Mouse (Mus musculus): ENCODE data around the gene Pdlim1. TPM values are rescaled to one million over a fixed set of nuclear protein-coding genes. Genes with fewer than 3 reads are reported as not detected.

Gene Pdlim1
- polyA plus RNA-seq (2016; fragmentation: Nextera tagmentation; extraction: Ambion mirVana): 49.0 and 55.3 TPM in 2 replicates

DNA sequence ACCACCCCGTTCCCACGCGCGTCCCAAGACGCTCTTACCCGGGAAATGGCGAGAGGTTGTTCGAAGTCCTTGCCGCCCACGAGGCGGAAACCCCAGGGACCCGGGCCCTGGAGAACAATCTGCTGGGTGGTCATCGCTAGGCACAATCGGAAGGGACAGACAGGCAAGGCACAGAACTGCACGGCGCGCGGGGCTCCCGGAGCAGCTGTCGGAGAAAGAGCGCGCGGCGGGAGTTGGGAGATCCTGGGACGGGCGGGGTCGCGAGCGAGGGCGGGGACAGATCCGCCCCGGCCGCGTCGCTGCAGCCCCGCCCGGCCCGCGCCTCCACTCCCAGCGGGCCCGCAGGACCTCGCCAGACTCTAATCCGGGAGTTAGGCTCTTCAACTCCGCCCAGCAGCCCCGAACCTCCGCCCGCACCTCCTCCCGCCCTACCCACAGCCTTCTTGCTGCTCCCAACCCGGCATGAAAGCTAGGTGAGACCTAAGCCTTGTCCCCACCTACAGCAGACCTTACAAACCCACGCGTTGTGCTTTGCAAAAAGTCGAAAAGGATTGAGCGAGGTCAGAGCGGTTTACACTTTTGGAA, at the start of gene Pdlim1:
Pdlim1 (minus strand) TSS at position 535 of the 585 bp plus-strand sequence.
- peak within 1 kb of the TSS; percentile 98 for H3K4me2 ChIP-seq (replicated peaks)
- peaks cover 7% of the 10 kb centered on the region; the same call in 1 of the 2 replicates for H3K4me1 ChIP-seq
- under 1% methylated on average over 43 of the region's 54 CpGs for WGBS
- H3K4me3 ChIP-seq: peak within 1 kb of the TSS; percentile 54
- H3K9ac ChIP-seq: peak within 1 kb of the TSS; percentile 48
- H3K27me3 ChIP-seq: peaks cover 36% of the 10 kb centered on the region
- H3K27ac ChIP-seq: no peak within 1 kb of the TSS
- no peaks in the 10 kb centered on the region for H3K9me3 ChIP-seq (replicated peaks)
- no peaks in the 10 kb centered on the region for H3K36me3 ChIP-seq
- peak; percentile 72 for ATAC-seq (ENCODE audit: low FRiP score)

DNA sequence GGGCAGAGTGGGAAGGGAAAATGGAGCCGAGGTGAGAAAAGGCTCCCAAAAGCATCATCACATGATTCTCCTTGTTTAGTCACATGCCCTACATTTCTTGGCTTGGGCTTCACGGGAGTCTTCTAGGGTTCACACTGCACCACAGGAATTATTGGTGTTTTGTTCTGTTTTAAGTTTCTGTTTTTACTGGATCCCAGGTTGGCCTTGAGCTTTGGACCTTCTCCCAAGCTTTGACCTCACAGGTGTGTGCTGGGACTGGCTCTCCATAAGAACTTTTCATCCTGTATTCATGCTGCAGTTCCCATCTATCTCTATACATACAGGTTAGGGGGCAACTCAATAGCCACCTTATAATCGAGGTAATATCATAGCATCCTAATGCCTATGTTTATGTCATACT, 47.6 kb upstream of the Pdlim1 start:
- Histone ChIP-seq H3K27ac (no peak overlapping the region), H3K9ac (no peak overlapping the region), H3K36me3 (peaks cover 16% of the 10 kb centered on the region), H3K4me2 (replicated peaks) (no peak overlapping the region), H3K9me3 (replicated peaks) (no peaks in the 10 kb centered on the region), H3K4me3 (no peak overlapping the region), H3K27me3 (no peaks in the 10 kb centered on the region), H3K4me1 (peaks cover 6% of the 10 kb centered on the region; the same call in 1 of the 2 replicates)
- WGBS: 71% methylated on average over 3 of the region's 3 CpGs
- no peak for ATAC-seq (ENCODE audit: low FRiP score)

DNA sequence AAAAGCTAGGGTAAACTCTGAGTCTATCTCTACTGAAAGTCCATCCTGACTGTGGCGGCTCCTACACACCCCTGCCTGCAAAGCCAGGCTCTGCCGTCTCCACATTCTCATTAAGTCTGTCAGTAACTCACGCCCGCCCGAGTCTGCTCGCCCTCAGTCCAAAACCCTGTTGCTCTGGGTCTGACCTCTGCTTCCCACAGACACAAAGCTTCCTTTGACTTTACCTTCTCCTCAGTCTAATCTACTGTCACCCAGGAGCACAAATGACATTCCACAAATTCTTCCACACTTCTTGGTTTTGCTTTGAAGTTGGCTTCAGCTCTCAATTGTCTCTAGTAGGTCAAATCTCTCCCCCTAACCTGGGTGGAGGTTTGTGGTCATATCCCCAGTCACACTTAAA, 46.9 kb upstream of the Pdlim1 start:
- 14% methylated on average over 6 of the region's 6 CpGs for WGBS
- Histone ChIP-seq H3K4me2 (replicated peaks) (no peak overlapping the region), H3K36me3 (peaks cover 18% of the 10 kb centered on the region), H3K9ac (no peak overlapping the region), H3K27me3 (no peaks in the 10 kb centered on the region), H3K4me1 (peaks cover 6% of the 10 kb centered on the region; the same call in 1 of the 2 replicates), H3K27ac (no peak overlapping the region), H3K4me3 (no peak overlapping the region), H3K9me3 (replicated peaks) (no peaks in the 10 kb centered on the region)
- no peak for ATAC-seq (ENCODE audit: low FRiP score)

DNA sequence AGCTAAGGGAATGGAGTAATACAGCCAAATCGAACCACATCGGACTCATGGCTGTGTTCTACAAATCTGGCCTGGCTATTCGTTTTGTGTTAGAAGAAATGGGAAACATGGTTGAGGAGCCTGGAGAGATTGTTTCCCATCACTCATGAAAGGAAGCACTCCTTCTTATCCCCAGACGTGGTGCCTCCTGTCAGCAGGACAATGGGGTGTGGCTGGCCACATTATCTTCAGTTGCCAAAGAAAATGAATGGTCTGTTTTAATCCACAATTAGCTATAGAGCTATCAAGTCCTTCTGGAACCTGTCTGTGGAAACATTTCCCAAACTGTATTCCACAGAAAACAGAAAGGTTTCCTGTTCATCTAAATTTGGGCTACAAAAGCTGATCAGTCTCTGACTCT, 45.4 kb upstream of the Pdlim1 start:
- no peaks in the 10 kb centered on the region for H3K27me3 ChIP-seq
- peaks cover 13% of the 10 kb centered on the region for H3K36me3 ChIP-seq
- no peak for ATAC-seq (ENCODE audit: low FRiP score)
- H3K4me2 ChIP-seq (replicated peaks): no peak overlapping the region
- no peak overlapping the region for H3K27ac ChIP-seq
- no peaks in the 10 kb centered on the region for H3K9me3 ChIP-seq (replicated peaks)
- WGBS: 65% methylated on average over 4 of the region's 4 CpGs
- H3K9ac ChIP-seq: no peak overlapping the region
- no peak overlapping the region for H3K4me3 ChIP-seq
- peaks cover 3% of the 10 kb centered on the region; the same call in 1 of the 2 replicates for H3K4me1 ChIP-seq

DNA sequence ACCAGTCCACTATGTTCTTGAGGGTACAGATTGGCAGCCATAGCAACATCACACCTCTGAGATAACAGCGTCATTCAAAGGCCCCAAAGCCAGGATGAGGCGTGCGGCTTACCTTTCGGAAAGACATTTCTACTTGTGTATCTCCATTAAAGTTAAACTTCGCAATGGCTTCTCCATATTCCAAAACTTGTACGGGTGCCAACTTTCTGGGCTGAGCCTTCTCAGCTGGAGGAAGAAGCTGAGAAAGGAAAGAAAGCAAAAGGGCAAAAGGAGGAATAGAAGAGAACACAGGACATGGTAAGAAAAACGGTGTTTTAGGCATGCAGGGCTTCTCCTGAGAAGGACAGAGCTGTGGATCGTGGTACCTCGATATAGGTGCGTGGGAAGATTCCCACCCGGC, 42.6 kb upstream of the Pdlim1 start:
- H3K27me3 ChIP-seq: no peaks in the 10 kb centered on the region
- 95% methylated on average over 11 of the region's 11 CpGs for WGBS

DNA sequence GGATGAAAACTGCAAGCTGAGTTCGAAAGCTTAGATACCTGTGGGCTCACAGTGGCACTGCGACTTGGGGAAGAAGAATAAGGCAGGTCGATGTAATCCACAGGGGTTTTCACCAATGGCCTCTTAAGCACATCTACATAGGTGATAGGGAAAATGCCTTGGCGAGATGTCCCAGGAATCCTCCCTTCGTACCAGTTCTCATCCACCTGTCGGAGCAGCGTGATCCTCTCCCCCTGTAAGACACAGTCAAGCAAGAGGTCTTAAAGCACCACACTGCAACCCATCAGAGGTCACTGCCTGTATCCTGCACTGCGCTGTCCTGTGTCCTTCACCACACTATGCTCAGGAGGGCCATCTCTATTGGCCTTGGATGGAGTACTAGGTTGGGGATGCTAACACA, 40.0 kb upstream of the Pdlim1 start:
- Histone ChIP-seq H3K9ac (no peak overlapping the region), H3K27ac (no peak overlapping the region), H3K4me2 (replicated peaks) (no peak overlapping the region), H3K36me3 (peaks cover 34% of the 10 kb centered on the region), H3K4me1 (no peaks in the 10 kb centered on the region), H3K4me3 (no peak overlapping the region), H3K9me3 (replicated peaks) (no peaks in the 10 kb centered on the region), H3K27me3 (no peaks in the 10 kb centered on the region)
- ATAC-seq (ENCODE audit: low FRiP score): no peak
- 97% methylated on average over 8 of the region's 8 CpGs for WGBS

More for the DNA sequence above, 42.6 kb upstream of the Pdlim1 start:
- Histone ChIP-seq H3K9me3 (replicated peaks) (no peaks in the 10 kb centered on the region), H3K4me1 (peaks cover 3% of the 10 kb centered on the region; the same call in 1 of the 2 replicates), H3K4me3 (no peak overlapping the region), H3K27ac (no peak overlapping the region), H3K4me2 (replicated peaks) (no peak overlapping the region), H3K36me3 (peaks cover 28% of the 10 kb centered on the region), H3K9ac (no peak overlapping the region)
- no peak for ATAC-seq (ENCODE audit: low FRiP score)

DNA sequence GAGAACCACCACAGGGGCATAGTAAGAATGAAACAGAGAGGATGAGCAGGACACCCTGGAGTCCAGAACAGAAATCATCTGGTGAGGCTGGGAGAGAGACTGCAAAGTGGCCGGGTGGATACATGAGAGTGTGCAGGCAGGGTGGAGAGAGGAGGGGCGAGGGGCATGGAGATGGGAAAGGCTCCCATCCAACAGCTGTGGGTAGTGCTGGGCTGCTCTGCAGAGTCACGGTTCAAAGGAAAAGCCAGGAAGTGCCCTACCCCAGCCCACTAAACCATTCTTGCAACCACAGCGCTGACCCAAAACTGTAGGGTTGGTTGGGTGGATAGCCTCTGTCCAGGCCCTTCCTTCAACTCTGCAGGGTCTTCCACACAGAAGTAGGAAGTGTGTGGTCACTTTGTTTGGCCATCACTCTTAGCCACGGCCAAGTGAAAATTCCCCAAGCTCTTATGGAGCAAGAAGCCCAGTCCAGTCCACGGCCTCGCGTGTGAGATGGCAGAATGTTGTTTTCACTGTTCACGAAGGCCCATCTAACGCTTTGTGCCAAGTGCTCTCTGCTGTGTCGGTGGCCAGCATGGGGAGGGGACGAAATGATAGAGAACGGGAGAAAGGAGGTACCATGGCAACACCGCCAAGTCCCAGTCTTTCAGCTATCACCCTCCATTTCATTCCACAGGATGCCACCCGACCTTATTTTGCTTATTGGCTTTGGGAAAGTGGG, 38.9 kb upstream of the Pdlim1 start:
- H3K9ac ChIP-seq: no peak overlapping the region
- no peak for ATAC-seq (ENCODE audit: low FRiP score)
- H3K4me1 ChIP-seq: no peaks in the 10 kb centered on the region
- H3K36me3 ChIP-seq: peaks cover 34% of the 10 kb centered on the region
- no peaks in the 10 kb centered on the region for H3K27me3 ChIP-seq
- no peak overlapping the region for H3K4me3 ChIP-seq
- no peak overlapping the region for H3K4me2 ChIP-seq (replicated peaks)
- no peaks in the 10 kb centered on the region for H3K9me3 ChIP-seq (replicated peaks)
- no peak overlapping the region for H3K27ac ChIP-seq
- 85% methylated on average over 15 of the region's 15 CpGs for WGBS

DNA sequence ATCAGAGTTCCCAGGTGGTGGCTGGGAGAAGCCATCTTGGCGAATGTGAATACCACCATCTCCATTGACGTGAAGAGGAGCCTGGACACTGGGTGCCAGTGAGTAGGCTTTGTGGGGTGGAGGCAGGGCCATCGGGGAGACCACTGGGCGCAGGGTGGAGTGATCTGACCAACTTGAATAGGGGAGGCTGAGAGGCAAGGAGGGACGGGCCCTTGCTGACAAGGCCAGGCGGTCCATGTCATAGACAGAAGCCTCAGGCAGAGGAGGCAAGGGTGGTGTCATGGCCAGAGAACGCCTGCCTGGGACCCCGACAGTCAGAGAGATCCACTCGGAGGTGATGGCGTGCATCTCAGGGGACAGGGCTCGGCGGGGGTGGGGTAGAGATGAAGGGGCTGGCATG, 38.3 kb upstream of the Pdlim1 start:
- Histone ChIP-seq H3K4me2 (replicated peaks) (no peak overlapping the region), H3K27me3 (no peaks in the 10 kb centered on the region), H3K4me1 (no peaks in the 10 kb centered on the region), H3K9me3 (replicated peaks) (no peaks in the 10 kb centered on the region), H3K36me3 (peaks cover 34% of the 10 kb centered on the region), H3K27ac (no peak overlapping the region), H3K4me3 (no peak overlapping the region), H3K9ac (no peak overlapping the region)
- WGBS: 94% methylated on average over 12 of the region's 12 CpGs
- ATAC-seq (ENCODE audit: low FRiP score): no peak

DNA sequence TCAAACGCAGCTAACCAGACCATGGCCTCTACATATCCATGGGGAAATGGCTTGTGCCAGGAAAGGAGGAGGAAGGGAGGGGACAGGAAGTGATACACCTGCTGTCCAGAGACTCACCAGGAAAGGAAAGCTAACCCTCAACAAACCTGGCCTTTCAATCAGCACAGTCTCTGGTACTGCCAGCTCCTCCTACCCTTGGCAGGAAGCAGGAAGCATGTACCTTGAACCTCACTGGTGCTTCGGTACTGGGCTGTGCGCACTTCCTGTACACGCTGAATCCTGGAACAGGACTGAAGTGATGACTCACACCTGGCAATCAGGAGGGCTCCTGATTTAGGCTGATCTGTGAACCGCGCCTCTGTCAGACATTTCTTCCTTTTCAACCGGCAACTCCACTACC, 35.9 kb upstream of the Pdlim1 start:
- Histone ChIP-seq H3K4me2 (replicated peaks) (no peak overlapping the region), H3K27me3 (no peaks in the 10 kb centered on the region), H3K4me1 (0 out of 2 replicates have a peak, but pooled peaks cover 2% of the 10 kb centered on the region), H3K27ac (no peak overlapping the region), H3K4me3 (no peak overlapping the region), H3K36me3 (peaks cover 27% of the 10 kb centered on the region), H3K9ac (no peak overlapping the region), H3K9me3 (replicated peaks) (no peaks in the 10 kb centered on the region)
- ATAC-seq (ENCODE audit: low FRiP score): no peak
- 83% methylated on average over 7 of the region's 7 CpGs for WGBS

DNA sequence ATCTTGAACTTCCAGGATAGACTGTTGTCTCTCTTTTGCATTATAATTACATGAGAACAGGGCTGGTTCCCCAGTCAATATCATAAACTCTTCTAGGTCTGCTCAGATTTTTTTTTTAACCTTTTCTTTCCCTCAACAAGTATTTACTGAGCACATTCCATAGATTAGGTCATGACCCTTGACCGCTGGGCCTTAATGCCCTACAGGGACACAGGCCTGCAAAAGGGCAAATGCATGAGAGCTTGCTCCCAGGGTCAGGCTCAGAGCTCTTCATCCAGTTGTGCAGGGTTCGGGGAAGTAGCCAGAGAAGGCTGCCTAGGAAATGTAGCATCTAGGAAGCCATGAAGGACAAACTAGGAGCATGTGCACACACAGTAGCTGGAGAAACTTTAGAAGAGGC, 35.0 kb upstream of the Pdlim1 start:
- ATAC-seq (ENCODE audit: low FRiP score): no peak
- peaks cover 25% of the 10 kb centered on the region for H3K36me3 ChIP-seq
- 53% methylated on average over 2 of the region's 2 CpGs for WGBS

DNA sequence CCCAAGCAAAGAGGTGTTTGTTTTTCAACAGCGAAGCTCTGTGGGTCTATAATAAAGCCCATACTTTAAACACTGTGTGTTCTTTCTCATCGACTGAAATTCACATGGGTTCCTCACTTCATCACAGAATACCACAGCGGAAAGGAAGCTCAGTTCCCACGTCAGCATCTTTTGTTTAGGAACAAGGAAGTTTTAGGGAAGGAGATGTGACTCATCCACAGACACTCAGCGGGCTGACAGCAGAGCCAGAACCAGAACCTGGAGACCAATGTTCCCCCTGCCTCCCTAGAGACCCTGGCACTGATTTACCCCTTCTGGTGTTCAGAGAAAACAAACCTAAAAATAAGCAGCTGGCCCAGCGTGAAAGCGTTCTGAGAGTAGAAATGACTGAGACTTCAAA, 33.8 kb upstream of the Pdlim1 start:
- H3K4me1 ChIP-seq: 0 out of 2 replicates have a peak, but pooled peaks cover 2% of the 10 kb centered on the region
- H3K4me3 ChIP-seq: no peak overlapping the region
- no peak overlapping the region for H3K4me2 ChIP-seq (replicated peaks)
- no peak for ATAC-seq (ENCODE audit: low FRiP score)
- H3K9ac ChIP-seq: no peak overlapping the region
- 77% methylated on average over 7 of the region's 7 CpGs for WGBS
- H3K27ac ChIP-seq: no peak overlapping the region
- no peaks in the 10 kb centered on the region for H3K27me3 ChIP-seq
- H3K36me3 ChIP-seq: peaks cover 14% of the 10 kb centered on the region
- H3K9me3 ChIP-seq (replicated peaks): no peaks in the 10 kb centered on the region

More for the DNA sequence above, 35.0 kb upstream of the Pdlim1 start:
- Histone ChIP-seq H3K4me1 (0 out of 2 replicates have a peak, but pooled peaks cover 2% of the 10 kb centered on the region), H3K4me3 (no peak overlapping the region), H3K27me3 (no peaks in the 10 kb centered on the region), H3K9ac (no peak overlapping the region), H3K9me3 (replicated peaks) (no peaks in the 10 kb centered on the region), H3K27ac (no peak overlapping the region), H3K4me2 (replicated peaks) (no peak overlapping the region)

DNA sequence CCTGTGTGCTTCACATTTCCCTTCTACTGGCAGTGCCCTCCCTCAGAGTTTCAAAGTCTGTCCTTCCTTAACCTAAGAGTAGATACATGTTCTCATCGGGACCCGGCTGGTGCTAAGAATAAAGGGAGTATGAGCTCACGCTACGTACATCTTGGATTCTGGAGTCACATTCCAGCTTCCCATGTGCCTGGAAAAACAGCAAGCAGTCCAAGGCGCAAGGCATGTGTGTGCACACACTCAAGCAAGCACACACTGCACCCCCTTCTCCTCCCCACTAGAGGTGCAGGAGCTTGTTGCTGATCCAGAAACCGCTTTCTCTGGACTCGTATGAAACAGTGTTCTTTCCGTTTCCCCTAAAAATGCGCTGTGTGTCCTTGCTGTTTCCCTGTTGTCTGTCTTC, 31.3 kb upstream of the Pdlim1 start:
- ATAC-seq (ENCODE audit: low FRiP score): no peak
- H3K9me3 ChIP-seq (replicated peaks): no peaks in the 10 kb centered on the region
- no peak overlapping the region for H3K9ac ChIP-seq
- H3K4me2 ChIP-seq (replicated peaks): no peak overlapping the region
- no peak overlapping the region for H3K27ac ChIP-seq
- H3K4me1 ChIP-seq: 0 out of 2 replicates have a peak, but pooled peaks cover 2% of the 10 kb centered on the region
- 86% methylated on average over 9 of the region's 9 CpGs for WGBS
- no peaks in the 10 kb centered on the region for H3K27me3 ChIP-seq
- 0 out of 2 replicates have a peak, but pooled peaks cover 4% of the 10 kb centered on the region for H3K36me3 ChIP-seq
- H3K4me3 ChIP-seq: no peak overlapping the region

All from hindbrain, embryonic 12.5 days (tissue).